ENCODE assay signal across 8 mouse cellular contexts in genomic region chrX:38564542-38565175, GRCm38 (mm10). TPM values are rescaled to one million over a fixed set of nuclear protein-coding genes. Genes with fewer than 3 reads are reported as not detected.
DNase-seq lines count a peak whose midpoint lies in the region; ATAC-seq and TF ChIP-seq lines count a peak whose summit lies in the region.

No protein-coding gene starts in this region.

- in situ Hi-C loops in ES-E14 (cut with MboI; ENCODE audit: low sequenced_read_pairs in 2 of 2, unreplicated experiment in 2 of 2) = no loop called here

- whole genome bisulfite sequencing in forebrain, embryonic 16.5 days = 23% methylated on average over 30 of the region's 52 CpGs
- WGBS in lung, embryonic 15.5 days = 12% methylated on average over 28 of the region's 52 CpGs

- ATAC-seq in forebrain, embryonic 16.5 days = peak; percentile 95
- ATAC-seq in lung, embryonic 15.5 days (ENCODE audit: borderline replicate concordance, extremely low read depth, low FRiP score, low TSS enrichment) = peak; percentile 94

- H3K27me3 ChIP-seq in forebrain, embryonic 16.5 days (replicated peaks; ENCODE audit: control insufficient read depth, insufficient read depth, low read length) = no peaks in the 10 kb centered on the region
- no peaks in the 10 kb centered on the region for H3K27me3 ChIP-seq in lung, embryonic 15.5 days

- H3K36me3 ChIP-seq in ES-E14 (ENCODE audit: control insufficient read depth, insufficient read depth, low read length, poor library complexity, severe bottlenecking) = peaks cover 15% of the 10 kb centered on the region
- no peaks in the 10 kb centered on the region for H3K36me3 ChIP-seq in forebrain, embryonic 16.5 days (ENCODE audit: control insufficient read depth, insufficient read depth)
- H3K36me3 ChIP-seq in lung, embryonic 15.5 days = no peaks in the 10 kb centered on the region

- no peaks in the 10 kb centered on the region for H3K9me3 ChIP-seq in ES-E14 (ENCODE audit: control insufficient read depth, insufficient read depth, low read depth, low read length)
- no peaks in the 10 kb centered on the region for H3K9me3 ChIP-seq in forebrain, embryonic 16.5 days (ENCODE audit: control insufficient read depth, low read length)
- no peaks in the 10 kb centered on the region for H3K9me3 ChIP-seq in lung, embryonic 15.5 days

- peak overlapping the region; percentile 71 for H3K4me2 ChIP-seq in forebrain, embryonic 16.5 days (ENCODE audit: low read length)
- peak overlapping the region; percentile 60 for H3K4me2 ChIP-seq in lung, embryonic 15.5 days

- H3K4me1 ChIP-seq in ES-E14 (ENCODE audit: control insufficient read depth in 2 of 2, insufficient read depth in 2 of 2, low read length in 2 of 2, poor library complexity in 1 of 2) = peaks cover 0 to 7% of the 10 kb centered on the region in 2 experiments; a peak in 2 of 4 replicates
- H3K4me1 ChIP-seq in forebrain, embryonic 16.5 days (replicated peaks; ENCODE audit: control insufficient read depth, insufficient read depth, low read length) = peaks cover 6% of the 10 kb centered on the region; the same call in 1 of the 2 replicates
- H3K4me1 ChIP-seq in lung, embryonic 15.5 days = no peaks in the 10 kb centered on the region

- H3K4me3 ChIP-seq in ES-E14 (ENCODE audit: insufficient read depth in 1 of 2, low read depth in 1 of 2, low read length in 2 of 2, poor library complexity in 1 of 2, severe bottlenecking in 1 of 2) = peak overlapping the region; percentile 77 to 91
- H3K4me3 ChIP-seq in forebrain, embryonic 16.5 days (replicated peaks; ENCODE audit: low read length) = peak overlapping the region; percentile 56
- H3K4me3 ChIP-seq in lung, embryonic 15.5 days = peak overlapping the region; percentile 56

- H3K9ac ChIP-seq in ES-E14 (ENCODE audit: insufficient read depth, low read depth, low read length, poor library complexity, severe bottlenecking) = peak overlapping the region; percentile 92
- H3K9ac ChIP-seq in forebrain, embryonic 16.5 days (replicated peaks; ENCODE audit: low read depth, low read length) = peak overlapping the region; percentile 69
- H3K9ac ChIP-seq in lung, embryonic 15.5 days = peak overlapping the region; percentile 46

- peak overlapping the region; percentile 96 for H3K27ac ChIP-seq in ES-E14 (ENCODE audit: insufficient read depth, low read depth, low read length, poor library complexity, severe bottlenecking)
- H3K27ac ChIP-seq in forebrain, embryonic 16.5 days (ENCODE audit: low read length) = peak overlapping the region; percentile 93
- H3K27ac ChIP-seq in lung, embryonic 15.5 days = peak overlapping the region; percentile 97

- peak; percentile 65 for DNase-seq in ES-E14 (ENCODE audit: low read depth, low spot score)
- peak; percentile 87 to 89 for DNase-seq in cerebellum, adult 18-20 months
- peak; percentile 88 for DNase-seq in heart, postnatal 4 days
- peak; percentile 84 to 90 for DNase-seq in layer of hippocampus, adult 8-10 months (ENCODE audit: low spot score in 2 of 2)
- DNase-seq in ovary, adult 18-20 months (ENCODE audit: low spot score) = peak; percentile 89
- peak; percentile 73 for DNase-seq in thymus, postnatal 0 days (ENCODE audit: low spot score)

TF ChIP-seq in ES-E14, 5 proteins besides CTCF, POLR2A, EP300 and RAD21:
- TF ChIP-seq HCFC1 (IDR thresholded peaks at IDR 0.05; ENCODE audit: borderline replicate concordance, insufficient read depth, low read length) = no peak
- TF ChIP-seq ZC3H11A (IDR thresholded peaks at IDR 0.05; ENCODE audit: borderline replicate concordance, low read depth, low read length) = no peak
- TF ChIP-seq CHD2 (IDR thresholded peaks at IDR 0.05; ENCODE audit: low read depth, low read length) = no peak
- no peak for TF ChIP-seq MAFK (IDR thresholded peaks at IDR 0.05; ENCODE audit: insufficient read depth, low read depth, low read length)
TF ChIP-seq in ES-E14: peak in this region for 0.

RNA-seq across cellular contexts. Expression of gene Cul4b, which starts 11.3 kb away (rescaled TPM):
- 67.4 and 114 TPM in 2 replicates for total RNA-seq in ES-E14 (2012; rRNA removed)
- 17.2 and 21.6 TPM in 2 replicates for polyA plus RNA-seq in forebrain, embryonic 16.5 days (2015; fragmentation: Nextera tagmentation; extraction: Ambion mirVana)
- 10 to 100 TPM; 19.3 to 19.5 TPM for total RNA-seq in heart, postnatal 4 days (2021)
- 10 to 100 TPM; 31.2 to 36.7 (median 34.2) TPM for total RNA-seq in layer of hippocampus, adult 8-10 months (2022)
- polyA plus RNA-seq in lung, embryonic 15.5 days (2015; fragmentation: Nextera tagmentation; extraction: Ambion mirVana) = 23.7 and 23.8 TPM in 2 replicates
- polyA plus RNA-seq in thymus, postnatal 0 days (2015; fragmentation: Nextera tagmentation; extraction: Ambion mirVana) = 20.6 and 23.5 TPM in 2 replicates

RNA-seq across cellular contexts. Expression of gene Mcts1, which starts 35.7 kb away (rescaled TPM):
- total RNA-seq in ES-E14 (2012; rRNA removed) = 37.3 and 44.7 TPM in 2 replicates
- 163 and 167 TPM in 2 replicates for polyA plus RNA-seq in forebrain, embryonic 16.5 days (2015; fragmentation: Nextera tagmentation; extraction: Ambion mirVana)
- 10 to 100 TPM; 38.9 to 40.9 TPM for total RNA-seq in heart, postnatal 4 days (2021)
- total RNA-seq in layer of hippocampus, adult 8-10 months (2022) = 10 to 100 TPM; 78.7 to 94.2 (median 87.2) TPM
- polyA plus RNA-seq in lung, embryonic 15.5 days (2015; fragmentation: Nextera tagmentation; extraction: Ambion mirVana) = 87.7 and 90.5 TPM in 2 replicates
- polyA plus RNA-seq in thymus, postnatal 0 days (2015; fragmentation: Nextera tagmentation; extraction: Ambion mirVana) = 167 and 185 TPM in 2 replicates

Comparison
In these comparisons a context has a peak if more than half of its experiments do, and no peak if none do; other contexts are left out.
1. Peak in every context shown above with its lines: DNase-seq, ATAC-seq, H3K4me3 ChIP-seq and H3K27ac ChIP-seq.